Mouse (Mus musculus): Measurements from ENCODE around the gene Nt5c1b. TPM values are rescaled to one million over a fixed set of nuclear protein-coding genes. Genes with fewer than 3 reads are reported as not detected.

Gene Nt5c1b
- polyA plus RNA-seq (2012), result not detected in 2 replicates

GRCm38 (mm10) chr12:10369673-10370072, at the start of gene Nt5c1b:
Gene Nt5c1b, plus strand, starts transcription at chr12:10369973.

GRCm38 (mm10) chr12:10390671-10391441, 21.1 kb downstream of the Nt5c1b start, which contains the start of gene Rdh14:
Gene Rdh14, plus strand, starts transcription at chr12:10390772.

Other genes starting within 250 kb of the Nt5c1b start
- 9.7 and 12.3 TPM in 2 replicates for gene Rdh14, start 20.8 kb downstream of the Nt5c1b start, polyA plus RNA-seq (2012)

All from megakaryocyte-erythroid progenitor cell, adult 5 weeks (primary cell).